Mouse (Mus musculus): ENCODE results near the gene Pld6.
A peak's percentile ranks its signal among the peaks of the same experiment; 100 is the strongest.
"Not testable (repeated sequence)": the region's sequence is repeated elsewhere in the genome, so short reads cannot be mapped to it uniquely, and the experiment has no call there.

Pld6 gene

GRCm38 (mm10) chr11:59746614-59747013 is 40.8 kb downstream of the Pld6 start:
- peak; percentile 22 for DNase-seq (ENCODE audit: low read depth, low spot score)

- no peak for DNase-seq (ENCODE audit: low read depth, low spot score)
Observed at GRCm38 (mm10) chr11:59745851-59746250, 41.6 kb downstream of the Pld6 start.

- no peak for DNase-seq (ENCODE audit: low read depth, low spot score)
Observed at GRCm38 (mm10) chr11:59744374-59744773, 43.1 kb downstream of the Pld6 start.

GRCm38 (mm10) chr11:59743712-59744111 is 43.7 kb downstream of the Pld6 start:
- DNase-seq (ENCODE audit: low read depth, low spot score), result no peak

GRCm38 (mm10) chr11:59743307-59743706 is 44.1 kb downstream of the Pld6 start:
- no peak for DNase-seq (ENCODE audit: low read depth, low spot score)

GRCm38 (mm10) chr11:59741915-59742314 is 45.5 kb downstream of the Pld6 start:
- DNase-seq (ENCODE audit: low read depth, low spot score), result no peak

GRCm38 (mm10) chr11:59739996-59740395 is 47.4 kb downstream of the Pld6 start:
- DNase-seq (ENCODE audit: low read depth, low spot score), result no peak

GRCm38 (mm10) chr11:59737250-59737649 is 50.2 kb downstream of the Pld6 start:
- no peak for DNase-seq (ENCODE audit: low read depth, low spot score)

GRCm38 (mm10) chr11:59735938-59736337 is 51.5 kb downstream of the Pld6 start:
- not testable (repeated sequence) for DNase-seq (ENCODE audit: low read depth, low spot score)

- no peak for DNase-seq (ENCODE audit: low read depth, low spot score)
Observed at GRCm38 (mm10) chr11:59734335-59734734, 53.1 kb downstream of the Pld6 start.
